Mouse (Mus musculus): ENCODE data around the gene Ddn. TPM values are rescaled to one million over a fixed set of nuclear protein-coding genes. Genes with fewer than 3 reads are reported as not detected.
"Not testable (repeated sequence)": the region's sequence is repeated elsewhere in the genome, so short reads cannot be mapped to it uniquely, and the experiment has no call there.

The Ddn gene
- polyA plus RNA-seq, 1 experiment = 1.8 TPM

DNA sequence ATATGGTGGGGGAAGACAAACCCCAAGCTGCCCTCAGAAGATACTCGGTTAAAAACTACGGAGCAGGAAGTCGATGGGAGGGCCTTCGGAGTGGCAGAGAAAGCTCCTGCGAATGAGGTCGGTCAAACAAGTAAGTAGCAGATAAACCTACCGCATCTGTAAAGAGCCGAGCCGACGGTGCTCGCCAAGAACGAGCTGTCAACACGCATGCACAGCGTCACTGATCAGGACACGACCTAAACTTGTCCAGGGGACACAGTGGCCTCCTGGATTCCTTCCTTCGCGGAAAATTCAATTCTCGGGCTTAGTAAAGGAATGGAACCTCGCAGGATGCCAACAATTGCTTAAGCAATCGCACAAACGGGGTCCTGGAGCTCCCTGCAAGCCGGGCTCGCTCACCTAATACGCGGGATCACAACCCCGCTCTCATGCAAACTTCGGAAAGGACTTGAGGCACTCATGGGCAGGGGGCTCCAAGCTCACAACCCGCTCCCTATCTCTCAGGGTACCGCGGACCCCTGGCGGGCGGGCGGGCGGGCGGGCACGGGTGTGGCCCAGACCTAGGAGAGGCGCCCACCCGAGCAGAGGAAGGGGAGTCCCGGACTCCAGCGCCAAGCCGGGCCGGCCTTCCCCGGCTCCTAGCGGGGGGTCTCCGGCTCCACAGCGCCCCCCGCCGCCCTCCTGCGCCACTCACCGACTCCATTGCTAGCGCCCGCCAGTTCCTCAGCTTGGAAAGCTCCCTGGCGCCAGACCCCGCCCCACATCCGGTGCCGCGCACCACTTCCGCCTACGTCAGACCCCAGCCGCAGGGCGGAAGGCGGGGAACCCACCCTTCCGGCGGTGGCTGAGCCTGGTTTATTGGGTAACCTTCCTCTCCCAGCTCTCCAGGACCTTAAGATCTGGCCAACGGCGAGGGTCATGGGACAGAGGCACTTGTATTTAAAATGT lies 21.7 kb upstream of the Ddn start, which contains the start of gene Prkag1:
Prkag1 (minus strand) TSS at position 786 of the 948 bp plus-strand sequence.
- TF ChIP-seq POLR2A (IDR thresholded peaks at IDR 0.05; ENCODE audit: borderline replicate concordance, extremely low read depth, insufficient read depth, insufficient read length, poor library complexity, severe bottlenecking) (peak; percentile 41; the same call in 1 of the 2 replicates), CTCF (IDR thresholded peaks at IDR 0.05; ENCODE audit: borderline replicate concordance, extremely low read depth, insufficient read depth, insufficient read length) (peak; percentile 56; the same call in 1 of the 2 replicates)
- peak; percentile 98 for DNase-seq (ENCODE audit: low read depth)

DNA sequence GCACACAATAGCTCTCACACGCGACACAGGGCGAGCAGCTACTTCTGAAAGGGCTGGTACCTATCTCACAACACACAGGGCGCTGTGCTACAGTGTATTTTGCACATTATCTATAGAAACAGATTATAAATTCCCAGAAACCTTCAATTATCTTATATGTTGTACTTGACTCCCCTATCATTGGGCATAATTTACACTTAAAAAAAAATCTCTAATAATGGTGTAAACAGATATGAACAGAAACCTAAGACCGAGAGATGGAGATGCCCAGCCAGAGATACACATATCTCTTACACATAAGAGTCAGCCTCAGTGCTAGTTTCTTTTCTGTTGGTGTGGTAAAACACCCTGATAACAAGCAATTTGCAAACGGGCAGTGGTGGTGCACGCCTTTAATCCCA lies 18.3 kb upstream of the Ddn start:
- TF ChIP-seq POLR2A (IDR thresholded peaks at IDR 0.05; ENCODE audit: borderline replicate concordance, extremely low read depth, insufficient read depth, insufficient read length, poor library complexity, severe bottlenecking) (no peak), CTCF (IDR thresholded peaks at IDR 0.05; ENCODE audit: borderline replicate concordance, extremely low read depth, insufficient read depth, insufficient read length) (no peak)
- no peak for DNase-seq (ENCODE audit: low read depth)

DNA sequence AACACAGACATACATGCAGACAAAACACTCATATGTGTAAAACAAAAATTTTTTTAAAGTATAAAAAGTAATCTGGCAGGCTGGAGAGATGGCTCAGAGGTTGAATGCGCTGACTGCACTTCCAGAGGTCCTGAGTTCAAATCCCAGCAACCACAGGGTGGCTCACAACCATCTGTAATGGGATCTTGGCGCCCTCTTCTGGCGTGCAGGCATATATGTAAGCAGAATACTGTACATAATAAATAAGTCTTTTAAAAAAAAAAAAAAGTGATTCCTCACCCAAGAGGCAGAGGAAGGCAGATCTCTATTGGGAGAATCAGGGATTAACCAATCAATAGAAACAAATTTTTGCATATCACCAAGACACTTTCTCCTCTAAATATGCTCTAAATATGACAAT lies 14.1 kb upstream of the Ddn start:
- no peak for TF ChIP-seq CTCF (IDR thresholded peaks at IDR 0.05; ENCODE audit: borderline replicate concordance, extremely low read depth, insufficient read depth, insufficient read length)
- DNase-seq (ENCODE audit: low read depth) = no peak

DNA sequence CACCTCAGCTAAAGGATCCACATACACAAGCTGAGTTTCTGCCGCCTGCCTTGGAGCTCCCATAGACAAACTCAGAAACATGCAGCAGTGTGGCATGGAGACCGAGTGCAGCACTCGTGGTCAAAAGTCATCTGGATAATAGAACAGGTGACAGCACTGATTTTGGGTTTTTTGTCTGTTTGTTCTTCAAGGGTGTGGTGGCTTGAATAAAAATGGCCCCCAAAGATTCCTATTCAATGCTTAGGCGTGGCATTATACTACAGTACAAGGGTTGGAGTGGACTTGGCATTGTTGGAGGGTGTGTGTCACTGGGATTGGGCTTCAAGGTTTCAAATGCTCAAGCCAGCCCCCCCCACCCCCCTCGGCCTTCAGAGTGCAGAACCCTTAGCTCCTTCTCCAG lies 12.9 kb upstream of the Ddn start:
- no peak for DNase-seq (ENCODE audit: low read depth)

DNA sequence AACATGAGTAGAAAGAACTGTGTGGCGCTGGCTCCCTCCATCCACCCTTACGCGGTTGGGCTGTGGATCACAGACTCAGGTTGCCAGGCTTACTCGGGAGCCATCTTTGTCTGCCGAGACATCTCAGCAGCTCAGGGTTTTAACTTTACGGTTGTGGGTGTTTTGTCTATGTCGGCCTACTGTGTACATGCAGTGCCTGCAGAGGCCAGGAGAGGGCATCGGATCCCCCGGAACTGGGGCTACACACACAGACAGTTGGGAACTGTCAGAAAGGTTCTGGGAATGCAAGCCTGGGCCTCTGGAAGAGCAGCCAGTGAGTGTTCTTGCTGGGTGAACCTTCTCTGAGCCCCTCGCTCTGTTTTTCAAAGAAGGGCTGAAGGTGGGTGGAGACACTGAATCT lies 12.1 kb upstream of the Ddn start:
- no peak for DNase-seq (ENCODE audit: low read depth)
- TF ChIP-seq POLR2A (IDR thresholded peaks at IDR 0.05; ENCODE audit: borderline replicate concordance, extremely low read depth, insufficient read depth, insufficient read length, poor library complexity, severe bottlenecking) (no peak), CTCF (IDR thresholded peaks at IDR 0.05; ENCODE audit: borderline replicate concordance, extremely low read depth, insufficient read depth, insufficient read length) (peak; percentile 43; the same call in 1 of the 2 replicates)

More for the DNA sequence above, 12.9 kb upstream of the Ddn start:
- TF ChIP-seq CTCF (IDR thresholded peaks at IDR 0.05; ENCODE audit: borderline replicate concordance, extremely low read depth, insufficient read depth, insufficient read length) = no peak
- no peak for TF ChIP-seq POLR2A (IDR thresholded peaks at IDR 0.05; ENCODE audit: borderline replicate concordance, extremely low read depth, insufficient read depth, insufficient read length, poor library complexity, severe bottlenecking)

DNA sequence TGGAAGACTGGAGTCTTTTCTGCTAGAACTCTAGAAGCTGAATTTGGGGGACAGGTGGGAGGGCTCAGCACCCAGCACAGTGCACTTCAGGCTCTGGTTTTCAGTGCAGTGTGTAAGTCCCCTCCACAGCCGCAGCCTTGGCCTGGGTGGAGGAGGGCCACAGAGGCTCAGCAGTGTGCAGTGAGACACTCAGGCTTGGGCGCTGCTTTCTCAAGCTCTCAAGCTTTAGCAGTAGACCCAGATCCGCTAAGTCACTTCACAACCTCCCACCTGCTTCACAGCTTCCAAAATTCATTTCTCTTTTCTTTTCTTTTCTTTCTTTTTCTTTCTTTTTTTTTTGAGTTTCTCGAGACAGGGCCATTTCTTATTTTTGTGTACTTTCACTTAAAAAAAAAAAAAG lies 11.6 kb upstream of the Ddn start:
- DNase-seq (ENCODE audit: low read depth) = no peak
- TF ChIP-seq CTCF (IDR thresholded peaks at IDR 0.05; ENCODE audit: borderline replicate concordance, extremely low read depth, insufficient read depth, insufficient read length) (no peak), POLR2A (IDR thresholded peaks at IDR 0.05; ENCODE audit: borderline replicate concordance, extremely low read depth, insufficient read depth, insufficient read length, poor library complexity, severe bottlenecking) (no peak)

DNA sequence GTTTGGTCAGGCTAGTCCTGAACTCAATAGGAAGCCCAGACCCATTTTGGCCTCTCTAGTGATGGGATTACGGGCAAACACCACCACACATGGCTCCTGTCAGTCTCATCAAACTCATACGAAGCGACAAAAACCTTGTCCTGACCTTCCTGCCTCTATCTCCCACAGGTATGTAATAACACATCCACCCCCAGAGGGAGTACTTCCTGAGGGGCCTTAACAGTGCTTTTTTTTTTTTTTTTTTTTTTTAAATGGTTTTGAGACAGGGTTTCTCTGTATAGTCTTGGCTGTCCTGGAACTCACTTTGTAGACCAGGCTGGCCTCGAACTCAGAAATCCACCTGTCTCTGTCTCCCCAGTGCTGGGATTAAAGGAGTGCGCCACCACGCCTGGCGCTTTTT lies 8.9 kb upstream of the Ddn start:
- TF ChIP-seq CTCF (IDR thresholded peaks at IDR 0.05; ENCODE audit: borderline replicate concordance, extremely low read depth, insufficient read depth, insufficient read length) (no peak), POLR2A (IDR thresholded peaks at IDR 0.05; ENCODE audit: borderline replicate concordance, extremely low read depth, insufficient read depth, insufficient read length, poor library complexity, severe bottlenecking) (no peak)

DNA sequence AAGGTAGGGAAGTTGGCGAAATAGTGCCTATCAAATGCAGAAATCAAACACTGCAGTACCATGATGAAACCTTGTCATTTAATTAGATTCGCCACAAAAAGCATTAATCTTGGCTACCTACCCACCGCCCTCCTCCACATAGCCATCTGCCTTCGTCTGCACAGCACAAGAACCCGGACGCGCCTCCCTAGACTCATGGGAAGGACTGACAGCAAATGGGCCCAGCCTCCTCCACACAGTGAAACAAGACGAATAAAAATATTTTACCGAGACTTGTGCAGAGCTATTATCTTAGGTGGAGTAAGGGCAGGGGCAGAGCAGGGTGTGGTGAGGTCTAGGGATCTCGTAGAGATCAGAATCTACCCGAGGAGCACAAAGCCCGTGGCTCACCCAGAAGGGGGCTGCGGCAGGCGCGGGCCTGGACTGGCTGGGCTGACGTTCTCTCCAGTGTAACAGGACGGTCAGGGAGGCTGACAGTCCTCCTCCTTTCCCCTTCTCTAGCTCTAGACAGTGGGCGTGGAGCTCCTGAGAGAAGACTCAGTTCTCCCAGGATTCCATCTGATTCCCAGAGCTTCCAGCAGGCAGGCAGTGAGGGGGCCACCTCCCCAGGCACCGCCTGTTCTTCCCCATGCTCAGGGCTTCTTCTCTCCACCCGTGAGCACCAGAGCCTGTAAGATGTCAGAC lies 3.6 kb upstream of the Ddn start:
- TF ChIP-seq POLR2A (IDR thresholded peaks at IDR 0.05; ENCODE audit: borderline replicate concordance, extremely low read depth, insufficient read depth, insufficient read length, poor library complexity, severe bottlenecking) = no peak
- DNase-seq (ENCODE audit: low read depth) = no peak

More for the DNA sequence above, 8.9 kb upstream of the Ddn start:
- no peak for DNase-seq (ENCODE audit: low read depth)

DNA sequence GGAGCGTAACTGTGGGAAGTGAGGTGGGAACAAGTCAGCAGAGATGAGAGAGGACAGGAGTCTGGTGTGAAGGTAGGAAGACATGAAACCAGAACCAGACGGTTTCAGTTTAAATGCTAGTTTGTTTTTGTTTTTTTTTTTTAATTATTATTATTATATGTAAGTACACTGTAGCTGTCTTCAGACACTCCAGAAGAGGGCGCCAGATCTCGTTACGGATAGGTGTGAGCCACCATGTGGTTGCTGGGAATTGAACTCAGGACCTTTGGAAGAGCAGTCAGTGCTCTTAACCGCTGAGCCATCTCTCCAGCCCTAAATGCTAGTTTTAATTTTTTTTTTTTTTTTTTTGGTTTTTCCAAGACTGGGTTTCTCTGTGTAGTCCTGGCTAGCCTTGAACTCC lies 922 bp upstream of the Ddn start:
- DNase-seq (ENCODE audit: low read depth) = not testable (repeated sequence)

DNA sequence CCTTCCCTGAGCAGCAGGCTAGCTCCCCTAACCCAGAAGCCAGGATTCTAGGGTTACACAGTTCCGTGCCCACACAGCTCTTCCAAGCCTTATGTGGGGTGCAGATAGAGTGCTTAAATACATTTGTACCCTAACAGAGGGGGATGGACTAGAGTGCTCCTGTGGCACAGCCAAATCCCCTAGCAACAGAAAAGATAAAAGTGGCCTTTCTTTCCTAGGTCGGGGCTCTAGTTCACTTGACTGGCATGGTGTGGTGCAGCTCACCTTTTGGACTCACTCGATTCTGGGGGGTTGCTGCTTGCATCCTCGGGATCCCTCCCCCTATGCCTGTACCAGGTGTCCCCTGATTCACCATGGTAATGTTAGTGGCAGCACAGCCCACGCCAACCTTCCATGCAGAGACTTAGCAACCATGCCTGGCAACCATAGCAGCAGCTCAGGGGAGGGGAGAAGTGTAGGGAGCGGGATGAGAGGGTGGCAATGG lies 597 bp downstream of the Ddn start:
- peak; percentile 50 for DNase-seq (ENCODE audit: low read depth)
- TF ChIP-seq POLR2A (IDR thresholded peaks at IDR 0.05; ENCODE audit: borderline replicate concordance, extremely low read depth, insufficient read depth, insufficient read length, poor library complexity, severe bottlenecking) (no peak), CTCF (IDR thresholded peaks at IDR 0.05; ENCODE audit: borderline replicate concordance, extremely low read depth, insufficient read depth, insufficient read length) (no peak)

DNA sequence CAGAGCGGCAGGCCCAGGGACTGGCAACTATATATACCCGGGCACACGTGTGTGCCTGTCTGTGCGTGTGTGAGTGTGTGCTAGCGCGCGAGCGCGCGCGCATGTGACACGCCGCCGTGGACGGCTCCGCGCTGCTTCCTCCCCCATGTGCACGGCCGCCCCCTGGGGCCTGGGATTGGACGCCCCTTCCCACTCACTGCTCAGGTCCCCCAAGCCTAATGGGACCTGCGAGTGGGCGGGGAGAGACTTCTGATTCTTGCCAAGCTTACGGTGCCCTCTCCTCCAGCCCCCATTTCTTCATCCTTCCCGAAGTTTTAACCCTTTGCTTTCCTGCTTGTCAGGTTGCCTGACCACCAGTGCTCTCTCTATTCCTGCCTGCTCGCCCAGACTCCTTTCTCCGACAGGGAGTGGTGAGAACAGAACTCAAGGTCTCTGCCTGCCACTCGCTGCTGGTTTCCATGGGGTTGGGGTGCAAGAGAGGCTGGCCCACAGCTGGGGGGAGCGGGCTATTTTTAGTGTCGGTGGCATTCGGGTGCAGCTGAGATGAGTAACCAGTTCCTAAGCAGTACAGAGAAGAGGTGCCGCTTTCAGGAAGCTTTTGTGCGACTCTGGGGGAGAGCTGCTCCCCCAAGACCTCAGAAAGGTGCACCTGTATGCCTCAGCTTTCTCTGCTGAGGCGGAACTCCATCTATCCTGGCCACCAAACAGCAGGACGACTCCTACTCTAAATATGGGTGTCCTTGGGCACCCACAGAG lies 1.2 kb downstream of the Ddn start:
- TF ChIP-seq CTCF (IDR thresholded peaks at IDR 0.05; ENCODE audit: borderline replicate concordance, extremely low read depth, insufficient read depth, insufficient read length) = no peak
- no peak for TF ChIP-seq POLR2A (IDR thresholded peaks at IDR 0.05; ENCODE audit: borderline replicate concordance, extremely low read depth, insufficient read depth, insufficient read length, poor library complexity, severe bottlenecking)
- DNase-seq (ENCODE audit: low read depth) = peak; percentile 66

All from brain, embryonic 14.5 days (tissue).